Mouse (Mus musculus) hindbrain, embryonic 11.5 days (tissue): ENCODE measurements around the gene Zranb1. TPM values are rescaled to one million over a fixed set of nuclear protein-coding genes. Genes with fewer than 3 reads are reported as not detected.

Source experiments
- ATAC-seq: fragments of 200-750 bp; cut with Nextera tagmentation; 2 replicates; pipeline ENCODE4 v1.8.0; 2017; ENCODE audit warnings: mild to moderate bottlenecking, moderate TSS enrichment, moderate library complexity; ENCODE audit not compliant: low FRiP score
- DNase-seq: peaks from one replicate; pipeline ENCODE4 v3.0.0-alpha.2; 2015; ENCODE audit warnings: low spot score
- H3K27ac ChIP-seq: fragments of 300-500 bp; sonication (generic); 2 replicates; pipeline ENCODE4 v1.5.1; 2014; ENCODE audit warnings: mild to moderate bottlenecking, low read depth, low read length
- H3K27me3 ChIP-seq: fragments of 300-500 bp; sonication (generic); 2 replicates; pipeline ENCODE4 v1.6.1; 2014; ENCODE audit warnings: mild to moderate bottlenecking, low read length, moderate library complexity, mixed read lengths; ENCODE audit not compliant: control insufficient read depth, insufficient read depth
- H3K36me3 ChIP-seq: fragments of 300-500 bp; sonication (generic); 2 replicates; pipeline ENCODE4 v1.6.1; 2014; ENCODE audit warnings: mild to moderate bottlenecking, low read length, moderate library complexity, mixed read lengths; ENCODE audit not compliant: control insufficient read depth, insufficient read depth
- H3K4me1 ChIP-seq: fragments of 300-500 bp; sonication (generic); replicated peaks from 2 replicates; pipeline ENCODE4 v1.6.1; 2014; ENCODE audit warnings: low read length, mixed read lengths; ENCODE audit not compliant: control insufficient read depth, insufficient read depth
- H3K4me2 ChIP-seq: fragments of 300-500 bp; sonication (generic); replicated peaks from 2 replicates; pipeline ENCODE4 v1.6.1; 2014; ENCODE audit warnings: mild to moderate bottlenecking, low read depth, low read length
- H3K4me3 ChIP-seq: fragments of 300-500 bp; sonication (generic); 2 replicates; pipeline ENCODE4 v1.5.1; 2014; ENCODE audit warnings: low read depth, low read length
- H3K9ac ChIP-seq: fragments of 300-500 bp; sonication (generic); 2 replicates; pipeline ENCODE4 v1.6.1; 2014; ENCODE audit warnings: low read depth, low read length
- H3K9me3 ChIP-seq: fragments of 300-500 bp; sonication (generic); 2 replicates; pipeline ENCODE4 v1.6.1; 2016; ENCODE audit warnings: low read length; ENCODE audit not compliant: control insufficient read depth
- WGBS: fragments of 180-500 bp; shearing (Covaris S2); extraction: QIAGEN DNeasy Blood & Tissue Kit; methylation state at CpG from one replicate; pipeline ENCODE4 v1.1.7; 2014; 5-methylcytosine and 5-hydroxymethylcytosine counted together
- polyA plus RNA-seq: library from polyadenylated mRNA; unstranded; fragments of >200 nt; fragmentation: Nextera tagmentation; extraction: Ambion mirVana; gene quantifications from 2 replicates; pipeline ENCODE4 v1.2.1, GENCODE M21; 2014

Gene Zranb1
- polyA plus RNA-seq, 1 experiment from 2014 or later: 18.7 TPM

- Histone ChIP-seq H3K9ac (no peak overlapping the region), H3K4me1 (peaks cover 2% of the 10 kb centered on the region; the same call in 1 of the 2 replicates), H3K9me3 (no peaks in the 10 kb centered on the region), H3K27ac (no peak overlapping the region), H3K36me3 (no peaks in the 10 kb centered on the region), H3K4me3 (no peak overlapping the region), H3K4me2 (no peak overlapping the region), H3K27me3 (no peaks in the 10 kb centered on the region)
- DNase-seq: no peak
- ATAC-seq: no peak
- WGBS: 92% methylated on average over 4 of the region's 4 CpGs
Observed at GRCm38 (mm10) chr7:133027930-133028329, 97.0 kb downstream of the Zranb1 start.

GRCm38 (mm10) chr7:133029004-133029403 lies 98.1 kb downstream of the Zranb1 start:
- no peak overlapping the region for H3K27ac ChIP-seq
- no peak overlapping the region for H3K4me3 ChIP-seq
- no peak for DNase-seq
- 93% methylated on average over 8 of the region's 8 CpGs for WGBS
- H3K9ac ChIP-seq: no peak overlapping the region
- no peaks in the 10 kb centered on the region for H3K36me3 ChIP-seq
- H3K27me3 ChIP-seq: no peaks in the 10 kb centered on the region
- no peaks in the 10 kb centered on the region for H3K9me3 ChIP-seq
- H3K4me2 ChIP-seq: no peak overlapping the region
- ATAC-seq: no peak
- peaks cover 6% of the 10 kb centered on the region for H3K4me1 ChIP-seq

GRCm38 (mm10) chr7:133029496-133030047 lies 98.6 kb downstream of the Zranb1 start:
- H3K9me3 ChIP-seq: no peaks in the 10 kb centered on the region
- WGBS: 83% methylated on average over 8 of the region's 8 CpGs
- no peak overlapping the region for H3K9ac ChIP-seq
- H3K27ac ChIP-seq: no peak overlapping the region
- H3K4me1 ChIP-seq: peaks cover 6% of the 10 kb centered on the region
- no peaks in the 10 kb centered on the region for H3K27me3 ChIP-seq
- no peaks in the 10 kb centered on the region for H3K36me3 ChIP-seq
- no peak overlapping the region for H3K4me2 ChIP-seq
- no peak overlapping the region for H3K4me3 ChIP-seq
- DNase-seq (no peak), ATAC-seq (no peak)

- Histone ChIP-seq H3K4me3 (no peak overlapping the region), H3K4me1 (peaks cover 14% of the 10 kb centered on the region)
- 45% methylated on average over 9 of the region's 9 CpGs for WGBS
Observed at GRCm38 (mm10) chr7:133032589-133033203, 101.8 kb downstream of the Zranb1 start.

GRCm38 (mm10) chr7:133035901-133036300 lies 105.0 kb downstream of the Zranb1 start:
- no peak for ATAC-seq
- Histone ChIP-seq H3K9me3 (no peaks in the 10 kb centered on the region), H3K27ac (no peak overlapping the region), H3K36me3 (no peaks in the 10 kb centered on the region), H3K4me3 (no peak overlapping the region), H3K27me3 (no peaks in the 10 kb centered on the region), H3K4me2 (no peak overlapping the region), H3K9ac (no peak overlapping the region), H3K4me1 (peaks cover 14% of the 10 kb centered on the region)
- DNase-seq: no peak

More at GRCm38 (mm10) chr7:133032589-133033203, 101.8 kb downstream of the Zranb1 start:
- Histone ChIP-seq H3K36me3 (no peaks in the 10 kb centered on the region), H3K27ac (0 out of 2 replicates have a peak overlapping the region, but pooled peaks have one; percentile 4), H3K9ac (no peak overlapping the region), H3K27me3 (no peaks in the 10 kb centered on the region), H3K9me3 (no peaks in the 10 kb centered on the region), H3K4me2 (no peak overlapping the region)
- ATAC-seq (peak; percentile 60), DNase-seq (peak; percentile 79)

Other genes starting within 250 kb of the Zranb1 start
- 16.9 and 17.0 TPM in 2 replicates for gene Fam53b, start 117.3 kb upstream of the Zranb1 start, polyA plus RNA-seq
- 93.0 and 93.5 TPM in 2 replicates for gene Eef1akmt2, start 78.5 kb upstream of the Zranb1 start, polyA plus RNA-seq
- 39.0 TPM in 2 replicates for gene Abraxas2, start 71.9 kb upstream of the Zranb1 start, polyA plus RNA-seq
- 71.3 and 80.6 TPM in 2 replicates for gene Fgfr2, start 192.2 kb downstream of the Zranb1 start, polyA plus RNA-seq
- gene Ctbp2, start 193.2 kb downstream of the Zranb1 start, polyA plus RNA-seq: 132 and 134 TPM in 2 replicates